8 mouse cellular contexts compared by ENCODE assay signal in the genomic region with DNA sequence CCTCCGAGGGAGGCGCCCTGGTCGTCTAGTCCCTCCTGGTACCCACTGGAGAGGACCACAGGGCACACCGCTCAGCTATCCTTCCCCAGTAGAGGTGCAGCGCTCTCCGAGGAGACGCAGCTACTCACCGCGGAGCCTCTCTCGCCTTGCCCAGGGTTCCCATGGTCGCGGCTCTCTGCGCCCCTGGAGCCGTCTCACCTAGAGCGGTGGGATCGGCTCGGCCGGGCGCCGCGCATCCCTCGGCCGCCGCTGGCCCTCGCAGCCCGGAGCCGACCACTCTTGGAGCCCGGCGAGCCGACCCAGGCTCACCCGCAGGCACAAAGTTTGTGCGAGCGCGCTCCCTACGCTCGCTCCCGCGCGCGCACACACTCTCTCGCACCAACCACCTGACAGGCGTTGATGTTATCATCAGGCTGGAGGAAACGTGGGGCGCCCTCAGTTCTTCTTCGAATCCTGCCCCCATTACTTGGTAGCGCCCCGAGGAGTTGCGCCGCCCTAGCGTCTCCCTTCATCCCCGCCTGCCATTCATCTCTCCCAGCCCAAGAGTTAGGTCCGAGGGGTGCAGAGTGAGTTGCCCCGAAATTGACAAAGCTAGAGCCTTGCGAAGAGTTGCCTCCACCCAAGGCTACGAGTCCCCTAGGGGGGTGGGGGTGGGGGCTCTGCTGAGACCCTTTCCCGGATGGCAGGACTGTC. TPM values are rescaled to one million over a fixed set of nuclear protein-coding genes. Genes with fewer than 3 reads are reported as not detected.
DNase-seq lines count a peak whose midpoint lies in the region; ATAC-seq and TF ChIP-seq lines count a peak whose summit lies in the region.

TSS of gene Rasgrp1 (minus strand) at position 455 of the 693 bp plus-strand sequence.

- peaks cover 50% of the 10 kb centered on the region for H3K27me3 ChIP-seq in forebrain, embryonic 10.5 days (ENCODE audit: poor library complexity, severe bottlenecking)
- peaks cover 18% of the 10 kb centered on the region for H3K27me3 ChIP-seq in lung, embryonic 14.5 days (ENCODE audit: insufficient read depth, low read length)
- peaks cover 5% of the 10 kb centered on the region; the same call in 1 of the 2 replicates for H3K27me3 ChIP-seq in neural tube, embryonic 14.5 days (ENCODE audit: control insufficient read depth, insufficient read depth, low read length)
- no peaks in the 10 kb centered on the region for H3K27me3 ChIP-seq in thymus, adult 2 months (ENCODE audit: control insufficient read depth, insufficient read depth, low read length)

- WGBS in forebrain, embryonic 10.5 days, result 2% methylated on average over 56 of the region's 56 CpGs
- WGBS in lung, embryonic 14.5 days, result under 1% methylated on average over 54 of the region's 56 CpGs
- WGBS in neural tube, embryonic 14.5 days, result under 1% methylated on average over 56 of the region's 56 CpGs
- 1% methylated on average over 56 of the region's 56 CpGs for WGBS in thymus, adult 2 months

- peak; percentile 57 for DNase-seq in layer of hippocampus, adult 11-12 months (ENCODE audit: low spot score)
- DNase-seq in layer of hippocampus, adult 9-10 months (ENCODE audit: low spot score), result no peak
- peak; percentile 47 for DNase-seq in forebrain, embryonic 10.5 days (ENCODE audit: extremely low spot score, low spot score)
- peak; percentile 12 for DNase-seq in heart, postnatal 4 days
- peak in 1 of 2 experiments; percentile 60 for DNase-seq in layer of hippocampus, adult 8-10 months (ENCODE audit: low spot score in 2 of 2)
- DNase-seq in lung, embryonic 14.5 days, result peak; percentile 40
- peak; percentile 87 for DNase-seq in thymus, adult 2 months

- peak; percentile 73 for ATAC-seq in lung, embryonic 14.5 days (ENCODE audit: insufficient read depth)
- peak; percentile 73 for ATAC-seq in neural tube, embryonic 14.5 days (ENCODE audit: low read depth)

- peaks cover 18% of the 10 kb centered on the region for H3K4me1 ChIP-seq in forebrain, embryonic 10.5 days
- no peaks in the 10 kb centered on the region for H3K4me1 ChIP-seq in lung, embryonic 14.5 days (ENCODE audit: insufficient read depth)
- H3K4me1 ChIP-seq in neural tube, embryonic 14.5 days (ENCODE audit: control insufficient read depth, insufficient read depth, low read length), result peaks cover 4% of the 10 kb centered on the region; the same call in 1 of the 2 replicates
- H3K4me1 ChIP-seq in thymus, adult 2 months (replicated peaks; ENCODE audit: control insufficient read depth, insufficient read depth, low read length), result peaks cover 32% of the 10 kb centered on the region

- H3K36me3 ChIP-seq in forebrain, embryonic 10.5 days (replicated peaks), result no peaks in the 10 kb centered on the region
- no peaks in the 10 kb centered on the region for H3K36me3 ChIP-seq in lung, embryonic 14.5 days (ENCODE audit: insufficient read depth)
- no peaks in the 10 kb centered on the region for H3K36me3 ChIP-seq in neural tube, embryonic 14.5 days (ENCODE audit: control insufficient read depth, insufficient read depth, low read length)
- H3K36me3 ChIP-seq in thymus, adult 2 months (ENCODE audit: control insufficient read depth, insufficient read depth, low read length), result peaks cover 7% of the 10 kb centered on the region

- H3K27ac ChIP-seq in forebrain, embryonic 10.5 days, result peak within 1 kb of the TSS; percentile 82
- H3K27ac ChIP-seq in lung, embryonic 14.5 days (ENCODE audit: low read depth), result no peak within 1 kb of the TSS
- H3K27ac ChIP-seq in neural tube, embryonic 14.5 days (ENCODE audit: low read depth, low read length), result no peak within 1 kb of the TSS
- peak within 1 kb of the TSS; percentile 91 for H3K27ac ChIP-seq in thymus, adult 2 months (ENCODE audit: control insufficient read depth, insufficient read depth, low read length)

- H3K4me2 ChIP-seq in lung, embryonic 14.5 days, result peak within 1 kb of the TSS; percentile 88
- peak within 1 kb of the TSS; percentile 95 for H3K4me2 ChIP-seq in neural tube, embryonic 14.5 days (ENCODE audit: low read depth, low read length)

- H3K9me3 ChIP-seq in forebrain, embryonic 10.5 days, result no peaks in the 10 kb centered on the region
- H3K9me3 ChIP-seq in lung, embryonic 14.5 days (ENCODE audit: low read depth, low read length), result no peaks in the 10 kb centered on the region
- no peaks in the 10 kb centered on the region for H3K9me3 ChIP-seq in neural tube, embryonic 14.5 days (ENCODE audit: control insufficient read depth, low read length)

- H3K9ac ChIP-seq in lung, embryonic 14.5 days, result peak within 1 kb of the TSS; percentile 28
- peak within 1 kb of the TSS; percentile 18; the same call in 1 of the 2 replicates for H3K9ac ChIP-seq in neural tube, embryonic 14.5 days (replicated peaks; ENCODE audit: low read depth, low read length)

- peak within 1 kb of the TSS; percentile 74 for H3K4me3 ChIP-seq in forebrain, embryonic 10.5 days
- H3K4me3 ChIP-seq in lung, embryonic 14.5 days (ENCODE audit: low read depth, low read length), result peak within 1 kb of the TSS; percentile 49
- H3K4me3 ChIP-seq in neural tube, embryonic 14.5 days (ENCODE audit: low read depth, low read length), result peak within 1 kb of the TSS; percentile 47
- H3K4me3 ChIP-seq in thymus, adult 2 months (ENCODE audit: control insufficient read depth, insufficient read depth, low read length), result peak within 1 kb of the TSS; percentile 97

- TF ChIP-seq CTCF in lung, embryonic 14.5 days (IDR thresholded peaks at IDR 0.05; ENCODE audit: low read depth), result 0 out of 2 replicates have a peak, but pooled peaks have one; percentile 18
- no peak; the same call in 1 of the 2 replicates for TF ChIP-seq CTCF in thymus, adult 2 months (IDR thresholded peaks at IDR 0.05; ENCODE audit: borderline replicate concordance, control insufficient read depth, extremely low read depth, insufficient read depth, low read length, poor library complexity)

- TF ChIP-seq POLR2A in thymus, adult 2 months (IDR thresholded peaks at IDR 0.05; ENCODE audit: control insufficient read depth, extremely low read depth, insufficient read depth, low read length, poor library complexity), result peak; percentile 97

RNA-seq across cellular contexts. Expression of gene Rasgrp1, which starts in this region (rescaled TPM):
- polyA plus RNA-seq in forebrain, embryonic 10.5 days (2016; fragmentation: Nextera tagmentation; extraction: Ambion mirVana), result 3.6 and 4.8 TPM in 2 replicates
- total RNA-seq in heart, postnatal 4 days (2021), result under 1 TPM; 0.25 to 0.43 TPM
- 100 to 1,000 TPM; 328 to 405 (median 376) TPM for total RNA-seq in layer of hippocampus, adult 8-10 months (2022)
- 1.5 and 2.1 TPM in 2 replicates for polyA plus RNA-seq in lung, embryonic 14.5 days (2014; fragmentation: Nextera tagmentation; extraction: Ambion mirVana)
- 2.1 and 2.4 TPM in 2 replicates for polyA plus RNA-seq in neural tube, embryonic 14.5 days (2014; fragmentation: Nextera tagmentation; extraction: Ambion mirVana)
- polyA plus RNA-seq in thymus, adult 2 months (2012; rRNA removed), result 131 and 145 TPM in 2 replicates

Comparison
In these comparisons a context has a peak if more than half of its experiments do, and no peak if none do; other contexts are left out.
1. RNA of gene Rasgrp1 (total RNA-seq): 328 to 405 TPM in layer of hippocampus, adult 8-10 months; 0.25 to 0.43 TPM in heart, postnatal 4 days; every median in the first group is over 100 times any median in the second.
2. RNA of gene Rasgrp1 (polyA plus RNA-seq): 131 to 145 TPM in thymus, adult 2 months; 3.6 to 4.8 TPM in forebrain, embryonic 10.5 days, 2.1 to 2.4 TPM in neural tube, embryonic 14.5 days and 1.5 to 2.1 TPM in lung, embryonic 14.5 days; every median in the first group is over 10 times any median in the second.
3. Peak in DNase-seq in heart, postnatal 4 days; RNA of the gene not detected or under 1 TPM.
4. H3K27ac ChIP-seq: peak in forebrain, embryonic 10.5 days (single experiment) and thymus, adult 2 months (single experiment); none in lung, embryonic 14.5 days (single experiment) and neural tube, embryonic 14.5 days (single experiment).
5. H3K4me3 ChIP-seq: peak in every context shown above with its lines; median percentile 97 in thymus, adult 2 months; 74 in forebrain, embryonic 10.5 days; 49 in lung, embryonic 14.5 days; 47 in neural tube, embryonic 14.5 days.